Mouse (Mus musculus) small intestine, adult 2 months (tissue): ENCODE results near the gene Med13l. TPM values are rescaled to one million over a fixed set of nuclear protein-coding genes. Genes with fewer than 3 reads are reported as not detected.

Experiments used
- H3K27ac ChIP-seq: fragments of 200-500 bp; 2 replicates; pipeline ENCODE4 v1.5.1; 2012; ENCODE audit warnings: low read depth, low read length, control low read depth, inconsistent platforms; ENCODE audit not compliant: insufficient read depth
- H3K27me3 ChIP-seq: fragments of 200-500 bp; 2 replicates; pipeline ENCODE4 v1.6.1; 2012; ENCODE audit warnings: mild to moderate bottlenecking, moderate library complexity, low read length, inconsistent platforms; ENCODE audit not compliant: control insufficient read depth, insufficient read depth
- H3K36me3 ChIP-seq: fragments of 200-500 bp; 2 replicates; pipeline ENCODE4 v1.6.1; 2012; ENCODE audit warnings: mild to moderate bottlenecking, low read length, control low read depth, inconsistent platforms; ENCODE audit not compliant: control insufficient read depth, insufficient read depth
- H3K4me1 ChIP-seq: fragments of 200-500 bp; 2 replicates; pipeline ENCODE4 v1.6.1; 2012; ENCODE audit warnings: low read length, inconsistent platforms, mixed read lengths; ENCODE audit not compliant: control insufficient read depth, insufficient read depth, insufficient read length
- H3K4me3 ChIP-seq: fragments of 200-500 bp; 2 replicates; pipeline ENCODE4 v1.5.1; 2012; ENCODE audit warnings: low read depth, mild to moderate bottlenecking, control low read depth, inconsistent platforms, low read length, moderate library complexity
- CTCF ChIP-seq: fragments of 200-500 bp; IDR thresholded peaks from 2 replicates; pipeline ENCODE4 v1.5.1; 2012; ENCODE audit warnings: low read depth, mild to moderate bottlenecking, control low read depth, inconsistent platforms, low read length, moderate library complexity, mixed read lengths; ENCODE audit not compliant: insufficient replicate concordance, insufficient read length; ENCODE audit errors: extremely low read depth
- POLR2A ChIP-seq: fragments of 200-500 bp; IDR thresholded peaks from 2 replicates; pipeline ENCODE4 v1.6.1; 2012; ENCODE audit warnings: low read depth, mild to moderate bottlenecking, control low read depth, inconsistent platforms, low read length, moderate library complexity
- WGBS: fragments of 180-500 bp; shearing (Covaris S2); methylation state at CpG from one replicate; pipeline ENCODE4 v1.1.7; 2018; 5-methylcytosine and 5-hydroxymethylcytosine counted together
- polyA plus RNA-seq: library from polyadenylated mRNA; depleted of rRNA; stranded (reverse); fragments of >200 nt; gene quantifications from 2 replicates; pipeline ENCODE4 v1.2.3, GENCODE M21; 2012; rRNA removed

The Med13l gene
- polyA plus RNA-seq, result 6.0 and 13.6 TPM in 2 replicates

DNA sequence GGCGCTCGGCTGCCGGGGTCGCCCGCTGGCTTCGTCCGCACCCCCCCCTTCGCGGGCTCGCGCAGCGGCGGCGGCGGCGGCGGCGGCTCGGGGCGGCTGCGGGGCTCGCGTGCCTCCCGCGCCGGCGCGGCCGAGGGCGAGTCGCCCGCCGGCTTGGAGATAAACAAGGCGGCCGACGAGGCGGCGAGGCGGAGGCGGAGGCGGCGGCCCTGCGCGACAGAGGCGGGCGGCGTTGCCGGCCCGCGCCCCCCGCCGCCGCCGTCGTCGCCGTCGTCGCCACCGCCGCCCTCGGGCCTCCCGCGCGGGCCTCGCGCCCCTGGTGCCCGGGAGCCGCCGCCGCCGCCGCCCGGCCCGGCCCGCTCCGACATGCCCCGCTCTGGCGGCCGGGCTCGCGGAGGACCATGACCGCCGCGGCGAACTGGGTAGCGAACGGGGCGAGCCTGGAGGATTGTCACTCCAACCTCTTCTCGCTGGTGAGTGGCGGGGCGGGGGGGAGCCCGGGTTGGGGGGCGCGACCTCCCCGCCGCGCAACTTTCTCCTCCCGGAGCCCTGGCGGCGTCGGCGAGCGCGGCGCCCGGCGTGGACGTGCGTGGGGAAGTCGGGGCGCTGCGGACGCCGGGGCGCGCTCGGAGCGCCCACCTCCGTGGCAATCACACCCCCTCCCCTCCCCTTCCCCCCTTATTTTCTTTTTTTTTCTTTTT is at the start of gene Med13l:
Gene Med13l, plus strand, starts transcription at position 295 of the 701 bp plus-strand sequence.
- TF ChIP-seq CTCF, result no peak
- no peak for TF ChIP-seq POLR2A
- Histone ChIP-seq H3K27me3 (0 out of 2 replicates have a peak, but pooled peaks cover 2% of the 10 kb centered on the region), H3K4me3 (peak within 1 kb of the TSS; percentile 98), H3K27ac (peak within 1 kb of the TSS; percentile 39), H3K36me3 (no peaks in the 10 kb centered on the region), H3K4me1 (peaks cover 7% of the 10 kb centered on the region)
- 5% methylated on average over 89 of the region's 120 CpGs for WGBS

- no peak overlapping the region for H3K27ac ChIP-seq
- no peaks in the 10 kb centered on the region for H3K36me3 ChIP-seq
- TF ChIP-seq POLR2A (no peak), CTCF (no peak)
- H3K4me3 ChIP-seq, result no peak overlapping the region
- H3K27me3 ChIP-seq, result peaks cover 7% of the 10 kb centered on the region
- WGBS, result 89% methylated on average over 4 of the region's 4 CpGs
- peaks cover 4% of the 10 kb centered on the region; the same call in 1 of the 2 replicates for H3K4me1 ChIP-seq
Observed at GRCm38 (mm10) chr5:118510969-118511368, 49.5 kb upstream of the Med13l start.

- Histone ChIP-seq H3K36me3 (no peaks in the 10 kb centered on the region), H3K27ac (no peak overlapping the region), H3K4me1 (peaks cover 4% of the 10 kb centered on the region; the same call in 1 of the 2 replicates), H3K27me3 (peaks cover 7% of the 10 kb centered on the region), H3K4me3 (no peak overlapping the region)
- 71% methylated on average over 1 of the region's 1 CpGs for WGBS
- TF ChIP-seq CTCF (no peak), POLR2A (no peak)
Observed at GRCm38 (mm10) chr5:118513005-118513404, 47.5 kb upstream of the Med13l start.

GRCm38 (mm10) chr5:118513629-118514526 is 46.6 kb upstream of the Med13l start:
- Histone ChIP-seq H3K27me3 (peaks cover 7% of the 10 kb centered on the region), H3K36me3 (no peaks in the 10 kb centered on the region), H3K4me1 (peaks cover 4% of the 10 kb centered on the region; the same call in 1 of the 2 replicates), H3K4me3 (peak overlapping the region; percentile 51), H3K27ac (peak overlapping the region; percentile 32)
- TF ChIP-seq CTCF (no peak), POLR2A (no peak)
- WGBS, result 3% methylated on average over 43 of the region's 43 CpGs

GRCm38 (mm10) chr5:118514527-118514831 is 46.0 kb upstream of the Med13l start:
- Histone ChIP-seq H3K36me3 (no peaks in the 10 kb centered on the region), H3K27ac (peak overlapping the region; percentile 32; the same call in 1 of the 2 replicates), H3K4me1 (peaks cover 4% of the 10 kb centered on the region; the same call in 1 of the 2 replicates), H3K27me3 (peaks cover 7% of the 10 kb centered on the region), H3K4me3 (peak overlapping the region; percentile 51)
- no peak for TF ChIP-seq POLR2A
- no peak for TF ChIP-seq CTCF
- 34% methylated on average over 9 of the region's 9 CpGs for WGBS

GRCm38 (mm10) chr5:118514842-118515241 is 45.6 kb upstream of the Med13l start:
- Histone ChIP-seq H3K4me1 (peaks cover 4% of the 10 kb centered on the region; the same call in 1 of the 2 replicates), H3K27me3 (peaks cover 7% of the 10 kb centered on the region), H3K36me3 (no peaks in the 10 kb centered on the region), H3K27ac (peak overlapping the region; percentile 32; the same call in 1 of the 2 replicates), H3K4me3 (no peak overlapping the region; the same call in 1 of the 2 replicates)
- TF ChIP-seq POLR2A (no peak), CTCF (no peak)
- WGBS, result 52% methylated on average over 5 of the region's 5 CpGs

DNA sequence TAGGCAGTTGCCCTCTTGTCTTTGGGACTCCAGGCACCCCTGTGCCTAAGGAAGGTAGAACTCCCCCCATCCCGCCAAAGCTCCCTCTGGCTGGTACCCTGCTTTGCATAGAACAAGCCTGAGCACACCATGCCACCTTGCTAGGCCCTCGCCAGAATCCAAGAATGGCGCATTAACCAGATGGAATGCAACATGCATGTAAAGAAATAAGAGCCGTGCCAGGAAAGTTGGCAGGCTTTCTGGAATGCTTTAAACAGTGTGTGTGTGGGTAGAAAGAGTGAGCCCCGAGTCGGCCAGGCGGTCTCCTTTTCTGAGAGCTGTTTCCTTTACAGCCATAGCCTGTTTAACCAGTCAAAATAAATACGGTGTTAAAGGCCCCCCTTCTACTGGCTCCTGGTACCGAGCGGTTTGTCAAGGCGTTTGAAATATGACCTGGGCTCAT is 45.2 kb upstream of the Med13l start:
- no peak overlapping the region for H3K27ac ChIP-seq
- no peaks in the 10 kb centered on the region for H3K36me3 ChIP-seq
- H3K4me1 ChIP-seq, result peaks cover 4% of the 10 kb centered on the region; the same call in 1 of the 2 replicates
- TF ChIP-seq POLR2A (no peak), CTCF (no peak)
- no peak overlapping the region for H3K4me3 ChIP-seq
- H3K27me3 ChIP-seq, result peaks cover 7% of the 10 kb centered on the region
- WGBS, result 67% methylated on average over 11 of the region's 11 CpGs
